Mouse (Mus musculus): Measurements from ENCODE around the gene Efr3b. TPM values are rescaled to one million over a fixed set of nuclear protein-coding genes. Genes with fewer than 3 reads are reported as not detected.

Gene Efr3b
- total RNA-seq, 4 experiments from 2014 or later, result 116 to 119 (median 117) TPM

DNA sequence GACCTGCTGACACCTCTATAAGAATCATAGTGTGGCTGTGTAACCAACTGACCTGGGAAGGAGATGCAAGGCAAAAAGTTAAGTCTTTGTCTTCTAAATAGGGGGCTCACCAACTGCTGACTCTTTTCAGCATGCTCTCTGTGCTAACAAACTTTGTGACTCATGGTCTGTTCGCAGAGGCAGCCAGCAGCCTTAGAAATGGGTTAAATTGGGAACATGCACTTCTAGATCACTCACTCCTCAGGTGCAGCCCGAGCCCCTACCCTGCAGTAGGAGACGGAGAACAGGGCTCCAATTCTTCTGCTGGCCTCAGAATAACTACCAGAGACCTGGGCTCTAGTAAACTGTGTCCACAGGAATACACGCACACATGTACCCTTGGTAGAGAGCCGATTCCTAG is 1.2 kb downstream of the Efr3b start:
- DNase-seq (ENCODE audit: low spot score in 2 of 2), result peak in 1 of 2 experiments; percentile 30

DNA sequence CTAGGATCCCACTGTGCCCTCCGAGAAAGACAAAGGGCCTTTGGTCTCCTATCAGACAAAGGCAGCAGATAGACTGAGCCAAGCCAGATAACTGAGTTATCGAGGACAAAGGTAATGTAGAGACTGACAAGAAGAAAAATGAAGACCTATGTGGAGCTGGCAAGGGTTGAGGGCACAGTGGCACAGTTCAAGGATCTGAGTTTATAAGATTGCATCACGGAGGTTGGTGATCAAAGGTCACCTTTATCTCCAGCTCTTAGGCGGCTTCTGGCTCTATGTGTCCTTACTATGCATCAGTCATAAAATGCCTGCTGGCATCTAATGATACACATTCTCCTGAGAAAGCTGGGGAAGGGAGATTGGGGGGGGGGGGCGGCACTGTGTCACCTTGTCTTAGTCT is 2.6 kb downstream of the Efr3b start:
- DNase-seq (ENCODE audit: low spot score in 2 of 2), result no peak

DNA sequence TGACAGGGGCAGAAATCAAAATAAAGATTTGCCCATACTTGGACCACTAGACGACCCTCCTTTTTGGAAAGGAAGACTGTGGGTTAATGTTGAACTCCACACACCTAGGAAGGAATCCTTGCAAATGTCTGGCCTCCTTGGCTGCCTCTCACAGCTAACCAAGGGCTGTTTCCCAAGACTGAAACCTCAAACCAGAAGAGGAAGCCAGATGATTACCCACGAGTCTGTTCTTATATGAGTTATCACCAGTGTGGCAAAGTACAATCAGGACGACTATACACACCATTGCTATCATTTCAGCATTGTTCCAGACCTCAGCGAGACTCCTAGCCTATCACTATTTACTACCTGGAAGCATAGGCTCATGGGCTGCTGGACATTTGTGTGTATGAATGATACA is 9.7 kb downstream of the Efr3b start:
- no peak for DNase-seq (ENCODE audit: low spot score in 2 of 2)

DNA sequence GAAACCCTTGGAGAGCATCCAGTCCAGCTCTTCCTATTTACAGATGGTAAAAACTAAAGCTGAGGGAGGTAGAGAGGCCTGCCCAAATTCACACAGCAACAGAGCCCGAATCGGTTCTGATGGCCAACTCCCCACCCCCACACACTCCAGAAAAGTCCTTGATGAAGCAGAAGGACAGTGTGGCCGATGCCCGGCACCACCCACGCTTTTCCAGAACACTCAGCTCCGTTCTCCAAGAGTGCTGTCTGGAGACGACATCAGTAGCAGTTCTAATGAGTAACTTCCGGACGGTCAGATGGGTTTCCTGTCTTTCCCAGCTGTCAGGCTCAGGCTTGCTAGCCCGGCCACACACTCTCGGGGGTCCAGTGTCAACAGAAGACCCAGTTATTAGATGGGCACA is 10.2 kb downstream of the Efr3b start:
- DNase-seq (ENCODE audit: low spot score in 2 of 2), result peak in 1 of 2 experiments; percentile 77

DNA sequence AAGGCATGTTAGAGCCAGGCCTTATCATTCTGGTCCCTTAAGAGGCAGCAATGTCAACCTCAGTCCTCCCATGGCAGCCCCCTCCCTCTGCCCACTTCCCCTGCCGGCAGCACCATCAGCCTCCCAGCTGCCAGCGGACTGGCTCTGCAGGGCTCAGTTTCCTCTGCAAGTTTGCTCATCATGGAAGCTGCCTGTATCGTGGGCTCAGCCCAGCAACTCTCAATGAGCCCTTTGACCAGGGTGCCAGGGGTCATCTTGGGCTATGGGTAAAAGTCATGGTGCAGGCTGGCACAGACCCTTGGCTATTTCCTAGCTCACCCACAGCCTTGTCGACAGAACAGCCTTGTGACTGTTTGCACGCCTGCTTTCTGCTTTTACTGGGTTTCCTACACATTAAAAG is 14.4 kb downstream of the Efr3b start:
- DNase-seq (ENCODE audit: low spot score in 2 of 2), result no peak

DNA sequence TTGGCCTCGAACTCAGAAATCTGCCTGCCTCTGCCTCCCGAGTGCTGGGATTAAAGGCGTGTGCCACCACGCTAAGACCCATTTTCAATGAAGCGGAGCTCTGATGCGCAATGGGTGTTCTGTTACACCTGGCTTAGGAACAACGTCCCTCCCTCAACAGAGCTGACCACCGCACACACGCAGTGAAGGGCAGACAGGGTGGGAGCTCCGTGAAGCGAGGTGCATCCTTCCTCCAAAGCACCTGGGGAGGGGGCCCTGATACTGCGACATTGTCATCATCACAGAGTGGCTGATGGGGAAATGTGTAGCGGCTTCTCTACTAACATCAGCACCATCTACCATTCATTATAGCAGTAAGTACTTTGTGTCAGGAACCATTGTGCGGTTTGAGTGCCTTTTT is 15.2 kb downstream of the Efr3b start:
- DNase-seq (ENCODE audit: low spot score in 2 of 2), result no peak

DNA sequence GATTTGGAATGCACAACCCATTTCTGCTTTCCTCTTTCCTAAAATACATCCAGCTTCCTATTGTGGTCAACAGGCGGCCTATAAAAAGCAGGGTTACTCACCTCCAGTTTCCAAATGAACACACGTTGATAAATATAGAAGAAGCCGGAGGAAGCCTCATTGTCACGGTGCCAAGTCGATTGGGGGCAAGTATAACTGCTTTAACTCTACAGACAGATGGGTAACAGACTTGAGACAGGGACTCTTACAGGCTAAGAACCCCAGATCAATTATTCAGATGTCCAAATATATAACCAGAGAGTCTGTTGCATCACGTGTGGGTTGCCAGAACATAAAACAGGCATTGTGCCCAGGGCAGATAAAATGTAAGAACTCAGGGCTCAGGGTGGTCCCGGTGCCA is 15.9 kb downstream of the Efr3b start:
- no peak for DNase-seq (ENCODE audit: low spot score in 2 of 2)

- no peak for DNase-seq (ENCODE audit: low spot score in 2 of 2)
Measured at GRCm38 (mm10) chr12:4020505-4020904, 18.2 kb downstream of the Efr3b start.

- no peak for DNase-seq (ENCODE audit: low spot score in 2 of 2)
Measured at GRCm38 (mm10) chr12:4016321-4016720, 22.4 kb downstream of the Efr3b start.

GRCm38 (mm10) chr12:4015741-4016140 is 23.0 kb downstream of the Efr3b start:
- no peak for DNase-seq (ENCODE audit: low spot score in 2 of 2)

DNA sequence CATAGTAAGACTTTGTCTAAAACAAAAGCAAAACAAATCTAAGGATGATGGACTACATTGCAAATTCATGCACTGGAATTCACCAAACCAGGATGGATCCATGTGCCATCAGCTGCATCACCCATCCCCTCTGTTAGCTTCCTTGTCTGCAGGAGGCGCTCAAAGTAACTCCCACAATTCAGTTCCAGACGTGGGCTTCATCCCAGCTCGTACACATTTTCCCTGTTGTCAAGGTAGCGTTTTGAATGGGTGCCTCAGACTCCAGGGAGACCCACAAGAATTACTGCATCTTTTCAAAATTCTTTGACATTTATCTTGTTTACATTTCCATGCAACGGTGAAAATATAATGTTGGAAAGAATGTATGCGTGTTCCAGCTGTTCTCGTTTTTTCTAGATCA is 23.5 kb downstream of the Efr3b start:
- DNase-seq (ENCODE audit: low spot score in 2 of 2), result no peak

GRCm38 (mm10) chr12:4011715-4012114 is 27.0 kb downstream of the Efr3b start:
- peak in 1 of 2 experiments; percentile 70 for DNase-seq (ENCODE audit: low spot score in 2 of 2)

DNA sequence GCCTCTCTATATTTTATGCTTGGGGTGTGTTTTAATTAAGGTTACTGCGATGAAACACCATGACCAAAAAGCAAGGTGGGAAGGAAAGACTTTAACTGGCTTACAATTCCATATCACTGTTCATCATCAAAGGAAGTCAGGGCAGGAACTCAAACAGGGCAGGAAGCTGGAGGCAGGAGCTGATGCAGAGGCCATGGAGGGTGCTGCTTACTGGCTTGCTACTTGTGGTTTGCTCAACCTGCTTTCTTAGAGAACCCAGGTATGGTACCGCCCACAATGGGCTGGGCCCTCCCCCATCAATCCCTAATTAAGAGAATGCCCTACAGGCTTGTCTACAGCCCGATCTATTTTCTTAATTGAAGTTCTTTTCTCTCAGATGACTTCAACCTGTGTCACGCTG is 27.4 kb downstream of the Efr3b start:
- DNase-seq (ENCODE audit: low spot score in 2 of 2), result no peak

GRCm38 (mm10) chr12:4008731-4009130 is 30.0 kb downstream of the Efr3b start:
- no peak for DNase-seq (ENCODE audit: low spot score in 2 of 2)

GRCm38 (mm10) chr12:4007766-4008165 is 30.9 kb downstream of the Efr3b start:
- no peak for DNase-seq (ENCODE audit: low spot score in 2 of 2)

DNA sequence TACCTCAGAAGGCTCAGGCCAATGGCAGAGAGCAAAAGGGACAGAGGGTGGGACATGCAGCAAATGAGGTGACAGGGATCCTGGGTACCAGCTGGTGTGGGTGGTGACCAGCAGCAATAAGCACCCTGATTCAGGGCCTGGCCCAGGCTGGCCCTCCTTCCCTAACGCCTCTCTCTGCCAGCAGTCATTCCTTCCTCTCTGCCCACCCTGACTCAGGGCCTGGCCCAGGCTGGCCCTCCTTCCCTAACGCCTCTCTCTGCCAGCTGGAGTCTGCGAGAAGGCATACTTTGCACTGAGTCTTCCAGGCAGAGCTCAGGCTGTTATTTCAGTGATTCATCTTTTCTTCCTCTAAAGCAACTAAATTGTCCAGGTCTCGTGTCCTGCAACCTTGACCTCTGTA is 31.5 kb downstream of the Efr3b start:
- peak in 1 of 2 experiments; percentile 60 for DNase-seq (ENCODE audit: low spot score in 2 of 2)

DNA sequence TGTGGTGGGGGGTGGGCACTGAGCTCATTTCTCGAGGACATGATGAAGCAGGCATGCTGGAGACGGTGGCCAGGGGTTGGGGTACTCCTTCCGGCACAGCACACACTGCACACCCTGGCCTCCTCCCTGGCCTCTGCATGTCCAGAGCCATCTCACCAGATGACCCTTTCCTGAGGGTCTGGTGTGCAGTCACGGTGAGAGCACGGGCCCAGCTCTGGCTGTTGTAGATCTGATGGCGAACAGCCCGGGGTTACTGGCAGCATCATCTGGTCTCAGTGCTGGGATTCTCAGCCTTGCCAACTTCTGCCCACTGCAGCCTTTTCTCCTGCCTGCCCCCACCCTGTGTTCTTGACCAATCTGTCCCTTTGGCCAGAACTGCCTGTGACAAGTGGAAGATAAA is 32.6 kb downstream of the Efr3b start:
- DNase-seq (ENCODE audit: low spot score in 2 of 2), result peak in 1 of 2 experiments; percentile 59

GRCm38 (mm10) chr12:4004648-4005047 is 34.1 kb downstream of the Efr3b start:
- DNase-seq (ENCODE audit: low spot score in 2 of 2), result no peak

- no peak for DNase-seq (ENCODE audit: low spot score in 2 of 2)
Measured at GRCm38 (mm10) chr12:4000406-4000805, 38.3 kb downstream of the Efr3b start.

- no peak for DNase-seq (ENCODE audit: low spot score in 2 of 2)
Measured at GRCm38 (mm10) chr12:3996749-3997148, 42.0 kb downstream of the Efr3b start.

DNA sequence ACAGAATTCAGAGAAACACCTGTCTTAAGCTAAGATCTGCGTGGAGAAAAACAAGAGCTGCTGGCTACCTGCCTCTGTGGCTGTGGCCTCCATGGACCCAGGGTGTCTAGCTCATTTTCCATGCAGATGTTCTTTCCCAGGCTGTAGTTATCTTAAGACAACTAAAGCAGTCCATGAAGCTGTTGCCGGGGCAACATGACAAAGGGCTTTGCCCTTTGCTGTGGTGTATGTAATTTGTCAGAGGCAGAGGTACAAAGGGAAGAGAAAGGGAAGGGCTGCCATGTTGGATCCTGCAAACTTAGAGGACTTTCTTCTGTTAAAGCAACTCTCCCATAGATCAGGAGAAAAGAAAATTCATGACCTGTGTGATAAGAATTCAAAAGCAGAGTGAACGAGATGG is 47.7 kb downstream of the Efr3b start:
- no peak for DNase-seq (ENCODE audit: low spot score in 2 of 2)

GRCm38 (mm10) chr12:3989943-3990342 is 48.8 kb downstream of the Efr3b start:
- no peak for DNase-seq (ENCODE audit: low spot score in 2 of 2)

DNA sequence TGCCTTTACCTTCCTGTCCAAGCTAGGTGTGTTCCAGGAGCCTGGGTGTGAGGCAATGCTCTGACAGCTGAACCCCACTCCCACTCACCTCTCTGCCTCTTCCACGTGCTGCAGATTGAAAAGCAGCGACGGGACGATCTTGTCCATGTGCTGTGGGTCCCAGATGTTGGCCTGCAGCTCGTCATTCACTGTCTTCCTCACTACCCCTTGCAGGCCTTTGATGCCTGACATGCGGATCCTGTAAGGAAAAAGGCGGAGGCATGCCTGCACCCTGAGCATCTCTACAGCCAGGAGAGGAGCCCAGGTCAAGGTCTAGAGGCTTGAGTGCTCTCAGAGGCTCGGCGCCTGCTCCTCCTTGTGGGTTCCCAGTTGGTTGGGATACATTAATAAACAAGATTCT is 54.3 kb downstream of the Efr3b start:
- no peak for DNase-seq (ENCODE audit: low spot score in 2 of 2)

- DNase-seq (ENCODE audit: low spot score in 2 of 2), result peak; percentile 60 to 66
Measured at GRCm38 (mm10) chr12:3983736-3984135, 55.0 kb downstream of the Efr3b start.

All from left cerebral cortex, adult 8-10 months (tissue).